Mouse (Mus musculus) cerebellum, adult 8-10 months (tissue): ENCODE data around the gene Tmco4.
A peak's percentile ranks its signal among the peaks of the same experiment; 100 is the strongest.

Experiments
- DNase-seq: peaks from one replicate; pipeline ENCODE4 v3.0.0; 2022

Tmco4 gene

GRCm38 (mm10) chr4:139064831-139065230 is 92.1 kb downstream of the Tmco4 start:
- DNase-seq = no peak

- no peak for DNase-seq
Observed at GRCm38 (mm10) chr4:139068287-139068686, 95.6 kb downstream of the Tmco4 start.

GRCm38 (mm10) chr4:139074060-139074459 is 101.4 kb downstream of the Tmco4 start:
- no peak for DNase-seq

- DNase-seq = no peak
Observed at GRCm38 (mm10) chr4:139075041-139075711, 102.5 kb downstream of the Tmco4 start, which contains the start of gene Htr6. Gene Htr6, minus strand, starts transcription at chr4:139075570.

- no peak for DNase-seq
Observed at GRCm38 (mm10) chr4:139075915-139076314, 103.2 kb downstream of the Tmco4 start.

GRCm38 (mm10) chr4:139078313-139078712 is 105.6 kb downstream of the Tmco4 start:
- DNase-seq = no peak

- no peak for DNase-seq
Observed at GRCm38 (mm10) chr4:139078726-139079125, 106.0 kb downstream of the Tmco4 start.

- no peak for DNase-seq
Observed at GRCm38 (mm10) chr4:139079439-139079838, 106.8 kb downstream of the Tmco4 start.

- no peak for DNase-seq
Observed at GRCm38 (mm10) chr4:139080259-139080658, 107.6 kb downstream of the Tmco4 start.

- DNase-seq = peak; percentile 38
Observed at GRCm38 (mm10) chr4:139081270-139081931, 108.7 kb downstream of the Tmco4 start.

- DNase-seq = no peak
Observed at GRCm38 (mm10) chr4:139082790-139083564, 110.3 kb downstream of the Tmco4 start.

GRCm38 (mm10) chr4:139085337-139085736 is 112.6 kb downstream of the Tmco4 start:
- DNase-seq = no peak

- DNase-seq = peak; percentile 82
Observed at GRCm38 (mm10) chr4:139086037-139086436, 113.3 kb downstream of the Tmco4 start.

- DNase-seq = no peak
Observed at GRCm38 (mm10) chr4:139086984-139087383, 114.3 kb downstream of the Tmco4 start.

- no peak for DNase-seq
Observed at GRCm38 (mm10) chr4:139088982-139089671, 116.4 kb downstream of the Tmco4 start.

- no peak for DNase-seq
Observed at GRCm38 (mm10) chr4:139090303-139090940, 117.7 kb downstream of the Tmco4 start.

- no peak for DNase-seq
Observed at GRCm38 (mm10) chr4:139091066-139091465, 118.4 kb downstream of the Tmco4 start.

- DNase-seq = no peak
Observed at GRCm38 (mm10) chr4:139091478-139092355, 119.0 kb downstream of the Tmco4 start.

GRCm38 (mm10) chr4:139092356-139093195 is 119.9 kb downstream of the Tmco4 start, which contains the start of gene Nbl1:
Gene Nbl1, minus strand, starts transcription at chr4:139092993.
- no peak for DNase-seq

GRCm38 (mm10) chr4:139093196-139093530 is 120.5 kb downstream of the Tmco4 start:
- DNase-seq = no peak

- no peak for DNase-seq
Observed at GRCm38 (mm10) chr4:139095406-139095805, 122.7 kb downstream of the Tmco4 start.
